In genomic region chr11:86382520-86383157, GRCm38 (mm10) we compare ENCODE assay signal across 23 mouse cellular contexts. TPM values are rescaled to one million over a fixed set of nuclear protein-coding genes. Genes with fewer than 3 reads are reported as not detected.
DNase-seq lines count a peak whose midpoint lies in the region; ATAC-seq and TF ChIP-seq lines count a peak whose summit lies in the region.
"Had no signal": no experiment of that assay in that cellular context is flagged by ENCODE, and none has a peak within 500 bp of the region (broad histone marks: within the 10 kb centered on the region; RNA-seq: fewer than 3 reads in every experiment).

No protein-coding gene starts in this region.

- DNase-seq in adrenal gland, postnatal 14 days: peak; percentile 25
- DNase-seq in adrenal gland, adult (ENCODE audit: inconsistent age in 2 of 2, low spot score in 1 of 2): no peak
- peak; percentile 61 for DNase-seq in MEL (ENCODE audit: low read depth, low spot score)
- no peak for DNase-seq in neural tube, embryonic 10.5 days (ENCODE audit: extremely low spot score, low spot score)
- DNase-seq in thymus, postnatal 25 days: no peak
- no peak for DNase-seq in cerebellum, adult 11 months
- DNase-seq: adrenal gland, postnatal 25 days; B cell, adult 2 months; cerebellum, adult 11-12 months; cerebellum, adult 9-11 months; cerebellum, postnatal 36 days; gastrocnemius, postnatal 10 days had no signal

- no peak for TF ChIP-seq POLR2A in MEL (IDR thresholded peaks at IDR 0.05; ENCODE audit: control insufficient read depth in 1 of 2, insufficient read depth in 1 of 2, low read depth in 1 of 2, low read length in 2 of 2, poor library complexity in 1 of 2)

- no peaks in the 10 kb centered on the region for H3K9me3 ChIP-seq in MEL (replicated peaks; ENCODE audit: insufficient read depth, low read length)
- H3K9me3 ChIP-seq in liver, embryonic 12.5 days (replicated peaks): no peaks in the 10 kb centered on the region
- H3K9me3 ChIP-seq in liver, embryonic 16.5 days (replicated peaks; ENCODE audit: control insufficient read depth, low read length): no peaks in the 10 kb centered on the region
- H3K9me3 ChIP-seq: embryonic facial prominence, embryonic 13.5 days; forebrain, embryonic 12.5 days; G1E; heart, embryonic 12.5 days; hindbrain, embryonic 12.5 days had no signal

- H3K27ac ChIP-seq in MEL (ENCODE audit: control insufficient read depth, low read depth, low read length): no peak overlapping the region
- no peak overlapping the region for H3K27ac ChIP-seq in liver, embryonic 12.5 days
- H3K27ac ChIP-seq in liver, embryonic 16.5 days (ENCODE audit: low read length): no peak overlapping the region
- H3K27ac ChIP-seq: embryonic facial prominence, embryonic 13.5 days; forebrain, embryonic 12.5 days; heart, adult 2 months; hindbrain, embryonic 12.5 days had no signal

- H3K4me3 ChIP-seq in MEL (ENCODE audit: control insufficient read depth in 1 of 2, insufficient read depth in 1 of 2, low read depth in 2 of 2, low read length in 2 of 2): no peak overlapping the region
- H3K4me3 ChIP-seq in liver, embryonic 12.5 days: no peak overlapping the region
- no peak overlapping the region for H3K4me3 ChIP-seq in liver, embryonic 16.5 days (ENCODE audit: low read depth, low read length)
- H3K4me3 ChIP-seq: embryonic facial prominence, embryonic 13.5 days; forebrain, embryonic 12.5 days; heart, adult 2 months; heart, embryonic 12.5 days; hindbrain, embryonic 12.5 days had no signal

- no peak overlapping the region for H3K9ac ChIP-seq in MEL (ENCODE audit: control insufficient read depth, low read depth, low read length, poor library complexity, severe bottlenecking)
- H3K9ac ChIP-seq in liver, embryonic 12.5 days: no peak overlapping the region
- no peak overlapping the region for H3K9ac ChIP-seq in liver, embryonic 16.5 days (ENCODE audit: low read depth, low read length)
- H3K9ac ChIP-seq: embryonic facial prominence, embryonic 13.5 days; forebrain, embryonic 12.5 days; heart, embryonic 12.5 days; hindbrain, embryonic 12.5 days had no signal

- ATAC-seq in liver, embryonic 12.5 days: peak; percentile 71
- peak; percentile 72 for ATAC-seq in liver, embryonic 16.5 days (ENCODE audit: low read depth)
- ATAC-seq: CD4-positive, CD25-positive, alpha-beta regulatory T cell, adult 4 months; forebrain, embryonic 16.5 days; hindbrain, embryonic 16.5 days had no signal

- H3K4me1 ChIP-seq in MEL (ENCODE audit: control insufficient read depth in 1 of 2, insufficient read depth in 2 of 2, low read length in 2 of 2): peaks cover 13 to 25% of the 10 kb centered on the region in 2 experiments
- peaks cover 33% of the 10 kb centered on the region for H3K4me1 ChIP-seq in liver, embryonic 12.5 days
- peaks cover 15% of the 10 kb centered on the region for H3K4me1 ChIP-seq in liver, embryonic 16.5 days (ENCODE audit: control insufficient read depth, low read depth, low read length)

- no peaks in the 10 kb centered on the region for H3K79me2 ChIP-seq in MEL (ENCODE audit: control insufficient read depth, insufficient read depth, low read length, poor library complexity)

- no peak for TF ChIP-seq CTCF in MEL (IDR thresholded peaks at IDR 0.05 in 2 of 3, conservative IDR thresholded peaks at IDR 0.05 in 1 of 3; ENCODE audit: control insufficient read depth in 1 of 3, insufficient read depth in 1 of 3, low read depth in 2 of 3, low read length in 3 of 3, poor library complexity in 1 of 3, severe bottlenecking in 1 of 3)

- WGBS in liver, embryonic 12.5 days (ENCODE audit: insufficient replicate concordance): 65% methylated on average over 10 of the region's 10 CpGs
- 44% methylated on average over 10 of the region's 10 CpGs for WGBS in liver, embryonic 16.5 days (ENCODE audit: insufficient replicate concordance)

- TF ChIP-seq RAD21 in MEL (IDR thresholded peaks at IDR 0.05; ENCODE audit: low read depth, low read length): no peak

- peaks cover 0 to 20% of the 10 kb centered on the region in 2 experiments; a peak in 2 of 4 replicates for H3K36me3 ChIP-seq in MEL (ENCODE audit: control insufficient read depth in 1 of 2, insufficient read depth in 2 of 2, low read length in 2 of 2)
- no peaks in the 10 kb centered on the region for H3K36me3 ChIP-seq in liver, embryonic 12.5 days
- H3K36me3 ChIP-seq in liver, embryonic 16.5 days (ENCODE audit: control insufficient read depth, insufficient read depth): no peaks in the 10 kb centered on the region
- H3K36me3 ChIP-seq: embryonic facial prominence, embryonic 13.5 days; forebrain, embryonic 12.5 days; G1E; heart, embryonic 12.5 days; hindbrain, embryonic 12.5 days had no signal

- no peaks in the 10 kb centered on the region for H3K27me3 ChIP-seq in MEL (ENCODE audit: control insufficient read depth in 1 of 2, insufficient read depth in 2 of 2, low read length in 2 of 2)
- H3K27me3 ChIP-seq in liver, embryonic 12.5 days (replicated peaks): no peaks in the 10 kb centered on the region
- no peaks in the 10 kb centered on the region for H3K27me3 ChIP-seq in liver, embryonic 16.5 days (ENCODE audit: control insufficient read depth, insufficient read depth, low read depth, low read length)
- H3K27me3 ChIP-seq: embryonic facial prominence, embryonic 13.5 days; forebrain, embryonic 12.5 days; heart, embryonic 12.5 days; hindbrain, embryonic 12.5 days had no signal

- peak; percentile 75 to 79 for TF ChIP-seq EP300 in MEL (IDR thresholded peaks at IDR 0.05; ENCODE audit: low read depth in 1 of 2, low read length in 2 of 2)

- no peak overlapping the region for H3K4me2 ChIP-seq in liver, embryonic 12.5 days
- no peak overlapping the region for H3K4me2 ChIP-seq in liver, embryonic 16.5 days (ENCODE audit: low read depth, low read length)
- H3K4me2 ChIP-seq: embryonic facial prominence, embryonic 13.5 days; forebrain, embryonic 12.5 days; heart, embryonic 12.5 days; hindbrain, embryonic 12.5 days had no signal

TF ChIP-seq in MEL, 35 proteins besides CTCF, POLR2A, EP300 and RAD21:
- TF ChIP-seq RCOR1 (IDR thresholded peaks at IDR 0.05; ENCODE audit: low read depth, low read length): peak; percentile 67; the same call in 1 of the 2 replicates
- TF ChIP-seq TCF12 (IDR thresholded peaks at IDR 0.05; ENCODE audit: low read depth, low read length): peak; percentile 69
- no peak for TF ChIP-seq MAX (IDR thresholded peaks at IDR 0.05; ENCODE audit: low read length)
- TF ChIP-seq POLR2AphosphoS2 (IDR thresholded peaks at IDR 0.05; ENCODE audit: low read length): no peak
- peak; percentile 33; the same call in 1 of the 2 replicates for TF ChIP-seq MXI1 (IDR thresholded peaks at IDR 0.05; ENCODE audit: low read depth, low read length)
- peak; percentile 59; the same call in 1 of the 2 replicates for TF ChIP-seq SIN3A (IDR thresholded peaks at IDR 0.05; ENCODE audit: low read length)
- 0 out of 2 replicates have a peak, but pooled peaks have one; percentile 40 for TF ChIP-seq MYC (IDR thresholded peaks at IDR 0.05; ENCODE audit: low read depth, low read length)
- peak; percentile 55 for TF ChIP-seq ETS1 (IDR thresholded peaks at IDR 0.05; ENCODE audit: low read depth, low read length)
- TF ChIP-seq BHLHE40 (IDR thresholded peaks at IDR 0.05; ENCODE audit: borderline replicate concordance, low read depth, low read length): peak; percentile 83
- TF ChIP-seq MYB (IDR thresholded peaks at IDR 0.05; ENCODE audit: low read depth, low read length): 0 out of 2 replicates have a peak, but pooled peaks have one; percentile 35
- peak; percentile 84 for TF ChIP-seq GATA1 (IDR thresholded peaks at IDR 0.05; ENCODE audit: low read depth, low read length)

RNA-seq across cellular contexts. Expression of gene Med13, which starts 25.2 kb away (rescaled TPM):
- total RNA-seq in adrenal gland, postnatal 14 days (2021): 50.0 and 52.0 TPM in 2 replicates
- total RNA-seq in MEL (2012; rRNA removed): 26.4 and 34.8 TPM in 2 replicates
- polyA plus RNA-seq in MEL (2012; ENCODE audit: insufficient read depth in 1 of 2, insufficient read length in 2 of 2, low read depth in 1 of 2, low replicate concordance in 2 of 2, missing spikeins in 1 of 2): 100 to 1,000 TPM in 1 of 2 experiments, 10 to 100 TPM in 1; 23.3 to 114 TPM
- polyA plus RNA-seq in liver, embryonic 12.5 days (2016; fragmentation: Nextera tagmentation; extraction: Ambion mirVana): 4.4 and 4.5 TPM in 2 replicates
- polyA plus RNA-seq in liver, embryonic 16.5 days (2015; fragmentation: Nextera tagmentation; extraction: Ambion mirVana): 3.0 and 3.5 TPM in 2 replicates

Comparison
In these comparisons a context has a peak if more than half of its experiments do, and no peak if none do; other contexts are left out.
1. DNase-seq: peak in adrenal gland, postnatal 14 days (single experiment) and MEL (single experiment); none in adrenal gland, adult (0 of 2), neural tube, embryonic 10.5 days (single experiment), thymus, postnatal 25 days (single experiment) and cerebellum, adult 11 months (single experiment).